Mouse (Mus musculus) midbrain, embryonic 16.5 days (tissue): Measurements from ENCODE around the gene Mmp2. TPM values are rescaled to one million over a fixed set of nuclear protein-coding genes. Genes with fewer than 3 reads are reported as not detected.

ENCODE experiments used
- ATAC-seq: fragments of 200-750 bp; cut with Nextera tagmentation; 2 replicates; pipeline ENCODE4 v1.8.0; 2017; ENCODE audit warnings: moderate TSS enrichment
- H3K27ac ChIP-seq: fragments of 300-500 bp; sonication (generic); 2 replicates; pipeline ENCODE4 v1.5.1; 2014; ENCODE audit warnings: mild to moderate bottlenecking, low read length, mixed read lengths
- H3K27me3 ChIP-seq: fragments of 300-500 bp; sonication (generic); 2 replicates; pipeline ENCODE4 v1.6.1; 2014; ENCODE audit warnings: low read depth, low read length, mixed read lengths; ENCODE audit not compliant: control insufficient read depth, insufficient read depth
- H3K36me3 ChIP-seq: fragments of 300-500 bp; sonication (generic); 2 replicates; pipeline ENCODE4 v1.6.1; 2014; ENCODE audit warnings: mild to moderate bottlenecking, low read length, moderate library complexity, mixed read lengths; ENCODE audit not compliant: control insufficient read depth, insufficient read depth
- H3K4me1 ChIP-seq: fragments of 300-500 bp; sonication (generic); 2 replicates; pipeline ENCODE4 v1.6.1; 2014; ENCODE audit warnings: mild to moderate bottlenecking, low read length, mixed read lengths; ENCODE audit not compliant: control insufficient read depth, insufficient read depth
- H3K4me2 ChIP-seq: fragments of 300-500 bp; sonication (generic); 2 replicates; pipeline ENCODE4 v1.6.1; 2014; ENCODE audit warnings: mild to moderate bottlenecking, low read length, mixed read lengths
- H3K4me3 ChIP-seq: fragments of 300-500 bp; sonication (generic); 2 replicates; pipeline ENCODE4 v1.5.1; 2014; ENCODE audit warnings: low read depth, mild to moderate bottlenecking, low read length, moderate library complexity, mixed read lengths
- H3K9ac ChIP-seq: fragments of 300-500 bp; sonication (generic); 2 replicates; pipeline ENCODE4 v1.6.1; 2014; ENCODE audit warnings: low read depth, low read length, mixed read lengths
- H3K9me3 ChIP-seq: fragments of 300-500 bp; sonication (generic); replicated peaks from 2 replicates; pipeline ENCODE4 v1.6.1; 2014; ENCODE audit warnings: mild to moderate bottlenecking, low read length, mixed read lengths; ENCODE audit not compliant: control insufficient read depth, poor library complexity, severe bottlenecking
- WGBS: fragments of 180-500 bp; shearing (Covaris S2); extraction: QIAGEN DNeasy Blood & Tissue Kit; methylation state at CpG from one replicate; pipeline ENCODE4 v1.1.7; 2014; 5-methylcytosine and 5-hydroxymethylcytosine counted together
- polyA plus RNA-seq: library from polyadenylated mRNA; unstranded; fragments of >200 nt; fragmentation: Nextera tagmentation; extraction: Ambion mirVana; gene quantifications from 2 replicates; pipeline ENCODE4 v1.2.1, GENCODE M21; 2015

Gene Mmp2
- polyA plus RNA-seq, 1 experiment from 2014 or later: 17.8 TPM

DNA sequence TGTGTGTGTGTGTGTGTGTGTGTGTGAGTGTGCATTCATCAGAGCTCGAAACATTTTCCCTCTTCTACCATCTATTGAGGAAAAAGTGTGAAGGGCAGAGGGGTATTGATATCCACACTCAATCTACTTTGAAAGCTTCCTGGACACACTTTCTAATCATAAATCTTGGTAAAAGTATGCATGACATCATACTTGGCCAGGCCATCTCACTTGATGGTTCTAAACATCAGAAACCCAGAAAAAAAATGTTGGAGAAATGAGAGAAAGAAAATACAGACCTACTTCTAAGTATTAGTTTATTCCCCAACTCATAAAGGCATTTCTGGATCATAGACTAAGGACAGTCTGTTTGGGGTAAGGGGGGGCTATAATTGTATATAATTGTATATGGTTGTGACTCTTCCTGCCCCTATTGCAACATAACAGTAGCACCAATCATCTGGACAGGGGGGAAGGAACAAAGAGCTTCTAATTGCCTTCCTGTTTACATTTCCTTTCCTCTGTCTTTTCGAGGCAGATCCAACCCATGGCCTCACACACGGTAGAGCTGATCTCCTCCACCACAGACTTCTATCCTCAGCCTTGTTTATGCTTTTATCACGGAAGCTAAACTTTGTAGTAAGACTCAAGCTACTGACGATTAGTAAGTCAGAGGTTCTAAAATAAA is 7.1 kb downstream of the Mmp2 start:
- Histone ChIP-seq H3K4me3 (no peak overlapping the region), H3K9me3 (no peaks in the 10 kb centered on the region), H3K27ac (no peak overlapping the region), H3K4me2 (no peak overlapping the region), H3K36me3 (no peaks in the 10 kb centered on the region), H3K4me1 (no peaks in the 10 kb centered on the region), H3K27me3 (no peaks in the 10 kb centered on the region), H3K9ac (no peak overlapping the region)
- no peak for ATAC-seq
- 87% methylated on average over 5 of the region's 5 CpGs for WGBS

- no peak overlapping the region for H3K4me2 ChIP-seq
- no peak overlapping the region for H3K9ac ChIP-seq
- no peaks in the 10 kb centered on the region for H3K9me3 ChIP-seq
- no peaks in the 10 kb centered on the region for H3K4me1 ChIP-seq
- 92% methylated on average over 11 of the region's 11 CpGs for WGBS
- H3K27ac ChIP-seq: no peak overlapping the region
- no peak overlapping the region for H3K4me3 ChIP-seq
- no peaks in the 10 kb centered on the region for H3K27me3 ChIP-seq
- H3K36me3 ChIP-seq: no peaks in the 10 kb centered on the region
- no peak for ATAC-seq
Measured at GRCm38 (mm10) chr8:92834786-92835500, 7.9 kb downstream of the Mmp2 start.

DNA sequence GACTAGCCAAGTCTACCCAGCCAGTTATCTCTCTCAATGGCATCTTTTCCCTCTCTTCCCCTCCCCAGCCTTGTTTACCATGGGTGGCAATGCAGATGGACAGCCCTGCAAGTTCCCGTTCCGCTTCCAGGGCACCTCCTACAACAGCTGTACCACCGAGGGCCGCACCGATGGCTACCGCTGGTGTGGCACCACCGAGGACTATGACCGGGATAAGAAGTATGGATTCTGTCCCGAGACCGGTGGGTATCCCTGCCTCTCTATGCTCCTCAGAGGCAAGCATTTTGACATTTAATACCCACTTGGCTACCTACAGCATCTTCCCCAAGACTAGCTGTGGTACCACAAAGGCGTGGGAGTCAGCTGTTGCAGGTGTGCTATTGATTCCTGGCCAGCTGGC is 8.8 kb downstream of the Mmp2 start:
- no peak overlapping the region for H3K4me3 ChIP-seq
- H3K9ac ChIP-seq: no peak overlapping the region
- H3K27me3 ChIP-seq: no peaks in the 10 kb centered on the region
- no peak overlapping the region for H3K4me2 ChIP-seq
- no peak for ATAC-seq
- H3K36me3 ChIP-seq: no peaks in the 10 kb centered on the region
- H3K9me3 ChIP-seq: no peaks in the 10 kb centered on the region
- H3K27ac ChIP-seq: no peak overlapping the region
- H3K4me1 ChIP-seq: no peaks in the 10 kb centered on the region
- 95% methylated on average over 11 of the region's 11 CpGs for WGBS

- Histone ChIP-seq H3K9ac (no peak overlapping the region), H3K4me1 (no peaks in the 10 kb centered on the region), H3K27me3 (no peaks in the 10 kb centered on the region), H3K9me3 (no peaks in the 10 kb centered on the region), H3K4me2 (no peak overlapping the region), H3K36me3 (no peaks in the 10 kb centered on the region), H3K4me3 (no peak overlapping the region), H3K27ac (no peak overlapping the region)
- no peak for ATAC-seq
- WGBS: 82% methylated on average over 3 of the region's 3 CpGs
Measured at GRCm38 (mm10) chr8:92838616-92839015, 11.5 kb downstream of the Mmp2 start.

DNA sequence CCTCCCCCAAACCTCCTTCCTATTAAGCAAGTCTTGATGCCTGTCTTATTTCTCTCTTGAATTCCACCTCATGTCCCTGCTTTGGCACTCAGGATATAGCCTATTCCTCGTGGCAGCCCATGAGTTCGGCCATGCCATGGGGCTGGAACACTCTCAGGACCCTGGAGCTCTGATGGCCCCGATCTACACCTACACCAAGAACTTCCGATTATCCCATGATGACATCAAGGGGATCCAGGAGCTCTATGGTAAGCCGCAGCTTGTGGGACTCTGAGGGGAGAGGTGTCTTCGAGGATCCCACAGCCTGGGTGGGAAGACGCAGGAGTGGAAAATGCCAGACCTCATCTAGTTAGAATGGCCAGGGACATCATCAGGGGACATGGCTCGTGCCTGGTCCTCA is 12.1 kb downstream of the Mmp2 start:
- Histone ChIP-seq H3K9me3 (no peaks in the 10 kb centered on the region), H3K36me3 (no peaks in the 10 kb centered on the region), H3K4me1 (no peaks in the 10 kb centered on the region), H3K4me3 (no peak overlapping the region), H3K27me3 (no peaks in the 10 kb centered on the region), H3K9ac (no peak overlapping the region), H3K27ac (no peak overlapping the region), H3K4me2 (no peak overlapping the region)
- ATAC-seq: no peak
- 96% methylated on average over 8 of the region's 8 CpGs for WGBS

- Histone ChIP-seq H3K9ac (no peak overlapping the region), H3K9me3 (no peaks in the 10 kb centered on the region), H3K4me1 (no peaks in the 10 kb centered on the region), H3K27ac (no peak overlapping the region), H3K36me3 (no peaks in the 10 kb centered on the region), H3K4me2 (no peak overlapping the region), H3K4me3 (no peak overlapping the region), H3K27me3 (no peaks in the 10 kb centered on the region)
- 96% methylated on average over 7 of the region's 7 CpGs for WGBS
- ATAC-seq: no peak
Measured at GRCm38 (mm10) chr8:92839876-92840275, 12.8 kb downstream of the Mmp2 start.

- Histone ChIP-seq H3K36me3 (no peaks in the 10 kb centered on the region), H3K4me1 (peaks cover 9% of the 10 kb centered on the region; the same call in 1 of the 2 replicates), H3K27me3 (no peaks in the 10 kb centered on the region), H3K27ac (0 out of 2 replicates have a peak overlapping the region, but pooled peaks have one; percentile 2), H3K9me3 (no peaks in the 10 kb centered on the region), H3K4me3 (no peak overlapping the region), H3K9ac (no peak overlapping the region), H3K4me2 (no peak overlapping the region)
- ATAC-seq: no peak
- WGBS: 25% methylated on average over 3 of the region's 3 CpGs
Measured at GRCm38 (mm10) chr8:92846684-92847083, 19.6 kb downstream of the Mmp2 start.

- Histone ChIP-seq H3K4me2 (no peak overlapping the region), H3K9me3 (no peaks in the 10 kb centered on the region), H3K9ac (no peak overlapping the region), H3K27ac (0 out of 2 replicates have a peak overlapping the region, but pooled peaks have one; percentile 2), H3K36me3 (no peaks in the 10 kb centered on the region), H3K27me3 (no peaks in the 10 kb centered on the region), H3K4me1 (peaks cover 9% of the 10 kb centered on the region; the same call in 1 of the 2 replicates), H3K4me3 (no peak overlapping the region)
- WGBS: 37% methylated on average over 9 of the region's 9 CpGs
- ATAC-seq: no peak; the same call in 1 of the 2 replicates
Measured at GRCm38 (mm10) chr8:92847299-92847698, 20.2 kb downstream of the Mmp2 start.

GRCm38 (mm10) chr8:92849261-92849660 is 22.2 kb downstream of the Mmp2 start:
- Histone ChIP-seq H3K27ac (no peak overlapping the region), H3K4me3 (no peak overlapping the region), H3K4me2 (no peak overlapping the region), H3K9ac (no peak overlapping the region), H3K4me1 (peaks cover 9% of the 10 kb centered on the region; the same call in 1 of the 2 replicates), H3K36me3 (no peaks in the 10 kb centered on the region), H3K27me3 (no peaks in the 10 kb centered on the region), H3K9me3 (no peaks in the 10 kb centered on the region)
- ATAC-seq: no peak
- WGBS: 57% methylated on average over 6 of the region's 6 CpGs
